Mouse (Mus musculus) embryo, embryonic 9.5 days (tissue): ENCODE data around the gene Adh1.

Experiments
- DNase-seq: peaks from one replicate; pipeline ENCODE4 v3.0.0-alpha.2; 2017; ENCODE audit errors: extremely low spot score

Gene Adh1

GRCm38 (mm10) chr3:138241371-138241770 is 19.4 kb upstream of the Adh1 start:
- no peak for DNase-seq

- DNase-seq, result no peak
Measured at GRCm38 (mm10) chr3:138242021-138242726, 18.6 kb upstream of the Adh1 start.

- no peak for DNase-seq
Measured at GRCm38 (mm10) chr3:138242933-138243332, 17.9 kb upstream of the Adh1 start.

- DNase-seq, result no peak
Measured at GRCm38 (mm10) chr3:138244338-138244874, 16.4 kb upstream of the Adh1 start.

- DNase-seq, result no peak
Measured at GRCm38 (mm10) chr3:138246511-138247020, 14.2 kb upstream of the Adh1 start.

GRCm38 (mm10) chr3:138247241-138247640 is 13.6 kb upstream of the Adh1 start:
- DNase-seq, result no peak

- no peak for DNase-seq
Measured at GRCm38 (mm10) chr3:138248011-138248410, 12.8 kb upstream of the Adh1 start.

- no peak for DNase-seq
Measured at GRCm38 (mm10) chr3:138248746-138249145, 12.0 kb upstream of the Adh1 start.

- DNase-seq, result no peak
Measured at GRCm38 (mm10) chr3:138251156-138251555, 9.6 kb upstream of the Adh1 start.

GRCm38 (mm10) chr3:138254205-138254604 is 6.6 kb upstream of the Adh1 start:
- DNase-seq, result no peak

- DNase-seq, result no peak
Measured at GRCm38 (mm10) chr3:138255366-138255765, 5.4 kb upstream of the Adh1 start.

GRCm38 (mm10) chr3:138255780-138256550 is 4.8 kb upstream of the Adh1 start:
- no peak for DNase-seq

- no peak for DNase-seq
Measured at GRCm38 (mm10) chr3:138262568-138262967, 1.8 kb downstream of the Adh1 start.

GRCm38 (mm10) chr3:138263154-138263930 is 2.6 kb downstream of the Adh1 start:
- no peak for DNase-seq

GRCm38 (mm10) chr3:138264648-138265047 is 3.9 kb downstream of the Adh1 start:
- no peak for DNase-seq

- DNase-seq, result no peak
Measured at GRCm38 (mm10) chr3:138270507-138270906, 9.7 kb downstream of the Adh1 start.

GRCm38 (mm10) chr3:138271297-138271696 is 10.5 kb downstream of the Adh1 start:
- DNase-seq, result no peak

- no peak for DNase-seq
Measured at GRCm38 (mm10) chr3:138273080-138273479, 12.3 kb downstream of the Adh1 start.

- DNase-seq, result no peak
Measured at GRCm38 (mm10) chr3:138275100-138275499, 14.3 kb downstream of the Adh1 start.

- DNase-seq, result no peak
Measured at GRCm38 (mm10) chr3:138282556-138282955, 21.8 kb downstream of the Adh1 start.

GRCm38 (mm10) chr3:138283831-138284230 is 23.0 kb downstream of the Adh1 start:
- no peak for DNase-seq

GRCm38 (mm10) chr3:138285986-138286385 is 25.2 kb downstream of the Adh1 start:
- no peak for DNase-seq
